Mouse (Mus musculus): ENCODE data around the gene Hist1h4k. TPM values are rescaled to one million over a fixed set of nuclear protein-coding genes. Genes with fewer than 3 reads are reported as not detected.
"Not testable (repeated sequence)": the region's sequence is repeated elsewhere in the genome, so short reads cannot be mapped to it uniquely, and the experiment has no call there.

The Hist1h4k gene
- 2.4 and 3.2 TPM in 2 replicates for polyA plus RNA-seq (2015; fragmentation: Nextera tagmentation; extraction: Ambion mirVana)

DNA sequence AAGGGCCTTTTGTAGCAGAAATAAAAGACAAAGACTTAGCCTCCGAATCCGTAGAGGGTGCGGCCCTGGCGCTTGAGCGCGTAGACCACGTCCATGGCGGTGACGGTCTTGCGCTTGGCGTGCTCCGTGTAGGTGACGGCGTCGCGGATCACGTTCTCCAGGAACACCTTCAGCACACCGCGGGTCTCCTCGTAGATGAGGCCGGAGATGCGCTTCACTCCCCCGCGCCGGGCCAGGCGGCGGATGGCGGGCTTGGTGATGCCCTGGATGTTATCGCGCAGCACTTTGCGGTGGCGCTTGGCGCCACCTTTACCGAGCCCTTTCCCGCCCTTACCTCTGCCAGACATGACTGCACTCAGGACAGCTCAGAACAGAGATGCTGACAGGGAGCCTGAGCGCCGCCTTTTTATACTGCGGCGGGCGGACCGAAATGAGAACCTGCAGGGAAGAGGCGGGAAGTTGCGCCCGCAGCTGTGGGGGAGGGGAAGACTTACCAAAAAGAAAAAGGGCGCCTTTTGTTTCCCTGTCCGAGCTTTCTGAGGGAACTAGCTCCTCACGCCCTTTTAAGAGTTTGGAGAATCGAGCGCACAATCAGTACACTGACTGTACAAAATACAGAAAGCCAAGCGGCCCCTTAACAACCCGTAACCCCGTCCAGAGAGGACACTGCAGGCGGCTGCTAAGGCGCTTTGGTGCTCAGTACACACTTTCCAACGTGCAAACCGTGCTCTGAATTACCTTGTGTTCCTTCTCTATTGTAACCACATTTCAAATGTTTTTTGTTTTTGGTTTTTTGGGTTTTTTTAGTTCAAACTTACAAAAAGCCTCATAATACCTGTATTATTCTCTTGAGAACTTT is at the start of gene Hist1h4k:
Hist1h4k (minus strand) TSS at position 347 of the 859 bp plus-strand sequence.
- Histone ChIP-seq H3K9ac (peak within 1 kb of the TSS; percentile 59), H3K4me3 (replicated peaks) (peak within 1 kb of the TSS; percentile 51), H3K4me1 (peaks cover 11% of the 10 kb centered on the region; the same call in 1 of the 2 replicates), H3K27ac (peak within 1 kb of the TSS; percentile 97), H3K4me2 (peak within 1 kb of the TSS; percentile 67)
- not testable (repeated sequence) for H3K27me3 ChIP-seq (replicated peaks); H3K9me3 ChIP-seq; H3K36me3 ChIP-seq
- peak; percentile 82 for ATAC-seq (ENCODE audit: insufficient read depth, low FRiP score, low read depth)
- WGBS = under 1% methylated on average over 47 of the region's 56 CpGs

DNA sequence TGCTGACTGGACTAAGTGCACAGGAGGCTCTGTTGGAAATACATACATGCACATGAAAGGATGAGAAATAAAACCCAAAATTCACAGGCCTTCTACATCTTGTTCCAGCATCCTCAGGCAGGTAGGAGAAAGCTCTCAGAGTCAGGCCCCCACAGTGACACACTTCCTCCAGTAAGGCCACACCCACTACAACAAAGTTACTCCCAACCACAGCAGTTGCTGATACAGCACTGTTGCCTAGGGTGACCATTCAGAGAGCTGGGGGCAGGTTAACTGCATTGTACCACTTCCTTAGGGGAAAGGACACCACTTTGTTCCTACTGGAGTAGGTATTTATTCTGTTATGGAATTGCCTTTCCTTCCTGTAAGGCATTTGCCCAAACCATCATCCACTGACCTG is 46.9 kb upstream of the Hist1h4k start:
- H3K27me3 ChIP-seq (replicated peaks); H3K4me3 ChIP-seq (replicated peaks); H3K9ac ChIP-seq; ATAC-seq (ENCODE audit: insufficient read depth, low FRiP score, low read depth); H3K4me2 ChIP-seq; H3K9me3 ChIP-seq; H3K36me3 ChIP-seq; H3K27ac ChIP-seq; H3K4me1 ChIP-seq: not testable (repeated sequence)

DNA sequence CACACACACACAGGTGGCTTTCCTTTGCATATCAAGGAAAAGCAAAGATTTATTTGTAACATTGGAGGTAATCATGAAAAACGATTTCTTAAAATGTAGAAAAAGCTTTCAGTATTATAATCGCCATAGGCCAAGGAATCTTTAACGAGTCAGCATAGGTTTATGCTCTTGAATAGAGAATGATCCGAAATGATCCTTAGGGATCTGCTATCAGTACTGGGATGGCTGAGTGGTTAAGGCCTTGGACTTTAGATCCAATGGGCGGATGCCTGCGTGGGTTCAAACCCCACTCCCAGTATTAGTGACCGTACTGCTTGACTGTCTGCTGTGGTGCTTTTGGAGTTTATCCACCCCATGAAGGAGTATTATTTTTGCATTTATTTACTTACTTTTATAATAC is 45.3 kb upstream of the Hist1h4k start:
- no peak overlapping the region for H3K9ac ChIP-seq
- ATAC-seq (ENCODE audit: insufficient read depth, low FRiP score, low read depth) = no peak
- no peaks in the 10 kb centered on the region for H3K36me3 ChIP-seq
- no peak overlapping the region for H3K4me3 ChIP-seq (replicated peaks)
- no peak overlapping the region for H3K4me2 ChIP-seq
- no peaks in the 10 kb centered on the region for H3K27me3 ChIP-seq (replicated peaks)
- WGBS = 90% methylated on average over 7 of the region's 7 CpGs
- no peaks in the 10 kb centered on the region for H3K9me3 ChIP-seq
- H3K4me1 ChIP-seq = 0 out of 2 replicates have a peak, but pooled peaks cover under 1% of the 10 kb centered on the region
- H3K27ac ChIP-seq = no peak overlapping the region

DNA sequence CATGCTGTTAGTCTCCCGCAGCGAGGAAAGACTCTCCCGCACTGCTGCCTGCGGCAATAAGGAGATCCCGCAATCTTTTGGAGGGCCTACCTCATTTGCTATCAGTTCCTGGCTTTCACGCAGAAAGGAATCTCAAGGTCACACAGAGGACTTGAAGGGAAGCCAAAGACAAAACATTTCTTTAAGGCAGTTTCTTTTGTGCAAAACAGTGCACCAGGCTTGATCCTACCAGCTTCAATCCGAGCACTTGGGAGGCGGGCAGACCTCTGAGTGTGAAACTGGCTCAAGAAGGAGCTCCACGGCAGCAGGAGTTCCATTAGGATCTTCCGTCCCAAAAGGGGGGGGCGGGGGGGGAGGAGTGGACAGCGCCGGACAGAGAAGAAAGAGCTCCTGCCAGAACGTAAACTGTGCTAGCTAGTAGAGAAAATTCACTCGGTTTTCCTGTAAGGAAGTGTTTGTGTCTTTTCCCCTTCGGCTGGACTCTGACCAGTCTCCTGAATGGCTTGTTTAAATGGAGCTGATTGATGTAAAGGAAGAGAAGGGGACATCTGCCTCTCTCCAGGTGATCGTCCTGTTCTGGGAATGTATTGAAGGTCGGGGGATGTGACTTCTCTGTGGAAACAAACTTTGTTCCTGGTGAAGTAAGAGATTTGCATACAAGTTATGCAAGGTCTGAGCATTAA is 40.4 kb upstream of the Hist1h4k start:
- WGBS = 16% methylated on average over 17 of the region's 18 CpGs
- ATAC-seq (ENCODE audit: insufficient read depth, low FRiP score, low read depth) = no peak
- Histone ChIP-seq H3K4me2 (peak overlapping the region; percentile 49), H3K4me1 (0 out of 2 replicates have a peak, but pooled peaks cover 3% of the 10 kb centered on the region), H3K9ac (0 out of 2 replicates have a peak overlapping the region, but pooled peaks have one; percentile 12), H3K4me3 (replicated peaks) (peak overlapping the region; percentile 13; the same call in 1 of the 2 replicates), H3K27ac (peak overlapping the region; percentile 35), H3K27me3 (replicated peaks) (no peaks in the 10 kb centered on the region), H3K9me3 (no peaks in the 10 kb centered on the region), H3K36me3 (no peaks in the 10 kb centered on the region)

- Histone ChIP-seq H3K4me2 (no peak overlapping the region), H3K4me1 (0 out of 2 replicates have a peak, but pooled peaks cover 3% of the 10 kb centered on the region), H3K36me3 (no peaks in the 10 kb centered on the region), H3K27me3 (replicated peaks) (no peaks in the 10 kb centered on the region), H3K4me3 (replicated peaks) (no peak overlapping the region), H3K9me3 (no peaks in the 10 kb centered on the region), H3K27ac (no peak overlapping the region), H3K9ac (no peak overlapping the region)
- no peak for ATAC-seq (ENCODE audit: insufficient read depth, low FRiP score, low read depth)
- 45% methylated on average over 6 of the region's 6 CpGs for WGBS
These were observed 39.6 kb upstream of the Hist1h4k start for GRCm38 (mm10) chr13:21789925-21790324.

DNA sequence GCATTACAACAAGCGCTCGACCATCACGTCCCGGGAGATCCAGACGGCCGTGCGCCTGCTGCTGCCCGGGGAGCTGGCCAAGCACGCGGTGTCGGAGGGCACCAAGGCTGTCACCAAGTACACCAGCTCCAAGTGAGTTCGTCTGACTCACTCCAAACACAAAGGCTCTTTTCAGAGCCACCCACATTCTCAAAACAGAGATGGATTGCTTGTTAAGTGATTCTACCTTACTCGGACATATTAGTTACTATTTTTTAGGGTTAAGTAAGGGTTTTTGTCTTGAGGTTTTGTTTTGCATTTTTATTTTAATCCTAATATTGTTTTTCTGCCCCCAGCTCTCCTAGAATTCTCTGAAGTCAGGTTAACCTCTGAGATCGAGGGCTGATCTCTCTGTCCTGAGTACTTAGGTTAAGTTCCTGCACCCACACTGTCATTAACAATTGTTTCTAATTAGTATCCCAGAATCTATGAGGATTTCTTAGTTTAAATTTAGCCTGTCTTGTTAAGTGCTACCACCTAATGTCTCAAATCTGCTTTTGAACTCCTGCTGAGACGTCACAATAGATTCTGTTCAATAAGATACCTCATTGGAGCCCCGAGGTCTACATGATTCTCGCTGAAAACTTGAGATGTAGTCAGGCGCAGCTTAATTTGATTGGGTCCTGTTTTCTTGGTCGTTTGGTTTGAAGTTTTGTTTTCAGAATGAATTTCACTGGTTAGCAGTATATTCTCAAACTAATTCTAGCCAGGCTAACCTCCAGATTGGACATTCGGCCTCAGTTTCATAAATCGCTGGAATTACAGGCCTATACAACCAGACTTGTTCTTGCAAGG is 37.7 kb upstream of the Hist1h4k start:
- Histone ChIP-seq H3K9ac (no peak overlapping the region; the same call in 1 of the 2 replicates), H3K4me2 (peak overlapping the region; percentile 55), H3K36me3 (no peaks in the 10 kb centered on the region), H3K27ac (peak overlapping the region; percentile 75), H3K27me3 (replicated peaks) (no peaks in the 10 kb centered on the region), H3K4me3 (replicated peaks) (peak overlapping the region; percentile 37; the same call in 1 of the 2 replicates), H3K4me1 (peaks cover 12% of the 10 kb centered on the region), H3K9me3 (no peaks in the 10 kb centered on the region)
- 19% methylated on average over 16 of the region's 21 CpGs for WGBS
- ATAC-seq (ENCODE audit: insufficient read depth, low FRiP score, low read depth) = 0 out of 2 replicates have a peak, but pooled peaks have one; percentile 1

DNA sequence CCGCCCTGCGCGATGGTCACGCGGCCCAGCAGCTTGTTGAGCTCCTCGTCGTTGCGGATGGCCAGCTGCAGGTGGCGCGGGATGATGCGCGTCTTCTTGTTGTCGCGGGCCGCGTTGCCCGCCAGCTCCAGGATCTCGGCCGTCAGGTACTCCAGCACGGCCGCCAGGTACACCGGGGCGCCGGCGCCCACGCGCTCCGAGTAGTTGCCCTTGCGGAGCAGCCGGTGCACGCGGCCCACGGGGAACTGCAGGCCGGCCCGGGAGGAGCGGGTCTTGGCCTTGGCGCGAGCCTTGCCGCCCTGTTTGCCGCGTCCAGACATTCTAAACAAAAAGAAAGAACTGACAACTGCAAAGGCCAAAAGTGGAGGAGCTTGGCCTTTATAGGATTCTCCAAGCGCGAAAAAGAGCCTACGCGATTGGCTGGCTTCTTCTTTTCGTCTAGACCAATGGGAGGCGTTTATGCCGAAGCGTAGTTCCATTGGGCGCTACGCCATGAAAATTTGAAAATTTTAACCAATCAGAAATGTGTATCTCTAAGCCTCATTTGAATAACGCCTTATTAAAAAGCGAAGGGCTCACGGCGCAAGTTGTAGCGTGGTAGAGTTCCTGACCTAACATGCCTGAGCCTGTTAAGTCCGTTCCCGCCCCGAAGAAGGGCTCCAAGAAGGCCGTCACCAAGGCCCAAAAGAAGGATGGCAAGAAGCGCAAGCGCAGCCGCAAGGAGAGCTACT is 36.8 kb upstream of the Hist1h4k start, which contains the start of the genes Hist1h2an and Hist1h2bp:
Hist1h2an (minus strand) TSS at position 320 of the 731 bp plus-strand sequence.
Hist1h2bp (plus strand) TSS at position 563 of the 731 bp plus-strand sequence.
- H3K4me2 ChIP-seq = peak within 1 kb of the TSS; percentile 57
- not testable (repeated sequence) for H3K36me3 ChIP-seq; H3K9me3 ChIP-seq; H3K27me3 ChIP-seq (replicated peaks); H3K9ac ChIP-seq
- WGBS = 0% methylated on average over 38 of the region's 63 CpGs
- ATAC-seq (ENCODE audit: insufficient read depth, low FRiP score, low read depth) = peak; percentile 91
- peak within 1 kb of the TSS; percentile 37 for H3K4me3 ChIP-seq (replicated peaks)
- peak within 1 kb of the TSS; percentile 89 for H3K27ac ChIP-seq
- H3K4me1 ChIP-seq = peaks cover 12% of the 10 kb centered on the region

DNA sequence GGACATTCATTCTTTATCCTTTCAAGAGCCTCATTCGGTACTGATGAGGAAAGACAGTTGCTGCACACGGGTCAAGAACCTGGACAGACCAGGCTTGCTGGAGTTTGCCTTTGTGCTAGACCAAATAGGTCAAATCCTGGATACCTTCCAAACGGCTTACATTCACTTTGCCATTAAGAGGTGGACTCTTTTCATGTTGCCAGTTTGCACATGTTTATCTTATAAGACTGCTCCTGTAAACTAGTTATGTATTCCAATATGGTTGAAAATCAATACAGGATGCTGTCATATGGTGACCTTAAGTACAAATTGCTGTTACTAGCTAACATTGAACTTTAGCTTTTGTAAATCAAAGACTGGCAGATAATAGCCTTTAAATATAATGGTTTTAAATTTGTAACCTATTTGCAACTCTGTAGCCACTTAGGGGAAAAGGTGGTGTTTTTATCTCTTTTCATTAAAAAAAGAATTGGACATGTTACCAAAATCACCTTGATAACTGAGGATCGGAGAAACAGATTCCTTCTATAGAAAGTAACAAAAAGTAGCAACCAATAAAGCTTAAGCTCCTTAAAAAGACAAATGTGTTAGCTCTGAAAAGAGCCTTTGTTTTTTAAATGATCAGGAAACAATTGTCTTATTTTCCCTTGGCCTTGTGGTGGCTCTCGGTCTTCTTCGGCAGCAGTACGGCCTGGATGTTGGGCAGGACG is 36.0 kb upstream of the Hist1h4k start:
- Histone ChIP-seq H3K9me3 (no peaks in the 10 kb centered on the region), H3K4me1 (peaks cover 12% of the 10 kb centered on the region), H3K4me2 (peak overlapping the region; percentile 57), H3K27ac (peak overlapping the region; percentile 89), H3K9ac (no peak overlapping the region), H3K27me3 (replicated peaks) (no peaks in the 10 kb centered on the region), H3K36me3 (no peaks in the 10 kb centered on the region), H3K4me3 (replicated peaks) (peak overlapping the region; percentile 37)
- 6% methylated on average over 8 of the region's 8 CpGs for WGBS
- ATAC-seq (ENCODE audit: insufficient read depth, low FRiP score, low read depth) = no peak

GRCm38 (mm10) chr13:21784311-21784710 is 34.0 kb upstream of the Hist1h4k start:
- H3K36me3 ChIP-seq = no peaks in the 10 kb centered on the region
- H3K4me3 ChIP-seq (replicated peaks) = no peak overlapping the region; the same call in 1 of the 2 replicates
- H3K27ac ChIP-seq = peak overlapping the region; percentile 89
- WGBS = 29% methylated on average over 6 of the region's 6 CpGs
- H3K9me3 ChIP-seq = no peaks in the 10 kb centered on the region
- no peak overlapping the region for H3K9ac ChIP-seq
- ATAC-seq (ENCODE audit: insufficient read depth, low FRiP score, low read depth) = no peak
- H3K4me2 ChIP-seq = peak overlapping the region; percentile 69
- no peaks in the 10 kb centered on the region for H3K27me3 ChIP-seq (replicated peaks)
- H3K4me1 ChIP-seq = peaks cover 14% of the 10 kb centered on the region

- H3K4me3 ChIP-seq (replicated peaks) = peak overlapping the region; percentile 46
- H3K4me1 ChIP-seq = peaks cover 14% of the 10 kb centered on the region
- H3K36me3 ChIP-seq = no peaks in the 10 kb centered on the region
- H3K9ac ChIP-seq = no peak overlapping the region; the same call in 1 of the 2 replicates
- H3K9me3 ChIP-seq = no peaks in the 10 kb centered on the region
- peak overlapping the region; percentile 69 for H3K4me2 ChIP-seq
- peak overlapping the region; percentile 89 for H3K27ac ChIP-seq
- H3K27me3 ChIP-seq (replicated peaks) = no peaks in the 10 kb centered on the region
- 2% methylated on average over 9 of the region's 9 CpGs for WGBS
- ATAC-seq (ENCODE audit: insufficient read depth, low FRiP score, low read depth) = no peak
These were observed 33.4 kb upstream of the Hist1h4k start for GRCm38 (mm10) chr13:21783734-21784161.

Measured in stomach, embryonic 15.5 days (tissue).